Mouse (Mus musculus) lung, embryonic 16.5 days (tissue): ENCODE data around the gene Sap30bp. TPM values are rescaled to one million over a fixed set of nuclear protein-coding genes. Genes with fewer than 3 reads are reported as not detected.

Source experiments
- ATAC-seq: fragments of 200-750 bp; cut with Nextera tagmentation; 2 replicates; pipeline ENCODE4 v1.8.0; 2017; ENCODE audit warnings: low read depth, mild to moderate bottlenecking, moderate library complexity
- H3K27ac ChIP-seq: fragments of 300-500 bp; sonication (generic); 2 replicates; pipeline ENCODE4 v1.5.1; 2014; ENCODE audit warnings: mild to moderate bottlenecking, control low read depth, low read length
- H3K27me3 ChIP-seq: fragments of 300-500 bp; sonication (generic); 2 replicates; pipeline ENCODE4 v1.6.1; 2014; ENCODE audit warnings: low read depth, low read length, mixed read lengths; ENCODE audit not compliant: control insufficient read depth, insufficient read depth
- H3K36me3 ChIP-seq: fragments of 300-500 bp; sonication (generic); 2 replicates; pipeline ENCODE4 v1.6.1; 2014; ENCODE audit warnings: low read length; ENCODE audit not compliant: control insufficient read depth, insufficient read depth
- H3K4me1 ChIP-seq: fragments of 300-500 bp; sonication (generic); replicated peaks from 2 replicates; pipeline ENCODE4 v1.6.1; 2014; ENCODE audit warnings: low read length, mixed read lengths; ENCODE audit not compliant: control insufficient read depth, insufficient read depth
- H3K4me2 ChIP-seq: fragments of 300-500 bp; sonication (generic); 2 replicates; pipeline ENCODE4 v1.6.1; 2014; ENCODE audit warnings: low read depth, low read length, control low read depth
- H3K4me3 ChIP-seq: fragments of 300-500 bp; sonication (generic); 2 replicates; pipeline ENCODE4 v1.5.1; 2014; ENCODE audit warnings: mild to moderate bottlenecking, low read length, control low read depth
- H3K9ac ChIP-seq: fragments of 300-500 bp; sonication (generic); 2 replicates; pipeline ENCODE4 v1.6.1; 2014; ENCODE audit warnings: low read length, control low read depth
- H3K9me3 ChIP-seq: fragments of 300-500 bp; sonication (generic); 2 replicates; pipeline ENCODE4 v1.6.1; 2016; ENCODE audit warnings: low read length; ENCODE audit not compliant: control insufficient read depth
- WGBS: fragments of 180-500 bp; shearing (Covaris S2); extraction: QIAGEN DNeasy Blood & Tissue Kit; methylation state at CpG from one replicate; pipeline ENCODE4 v1.1.7; 2014; 5-methylcytosine and 5-hydroxymethylcytosine counted together
- polyA plus RNA-seq: library from polyadenylated mRNA; unstranded; fragments of >200 nt; fragmentation: Nextera tagmentation; extraction: Ambion mirVana; gene quantifications from 2 replicates; pipeline ENCODE4 v1.2.1, GENCODE M21; 2015

The Sap30bp gene
- polyA plus RNA-seq, 1 experiment from 2014 or later, result 36.8 TPM

DNA sequence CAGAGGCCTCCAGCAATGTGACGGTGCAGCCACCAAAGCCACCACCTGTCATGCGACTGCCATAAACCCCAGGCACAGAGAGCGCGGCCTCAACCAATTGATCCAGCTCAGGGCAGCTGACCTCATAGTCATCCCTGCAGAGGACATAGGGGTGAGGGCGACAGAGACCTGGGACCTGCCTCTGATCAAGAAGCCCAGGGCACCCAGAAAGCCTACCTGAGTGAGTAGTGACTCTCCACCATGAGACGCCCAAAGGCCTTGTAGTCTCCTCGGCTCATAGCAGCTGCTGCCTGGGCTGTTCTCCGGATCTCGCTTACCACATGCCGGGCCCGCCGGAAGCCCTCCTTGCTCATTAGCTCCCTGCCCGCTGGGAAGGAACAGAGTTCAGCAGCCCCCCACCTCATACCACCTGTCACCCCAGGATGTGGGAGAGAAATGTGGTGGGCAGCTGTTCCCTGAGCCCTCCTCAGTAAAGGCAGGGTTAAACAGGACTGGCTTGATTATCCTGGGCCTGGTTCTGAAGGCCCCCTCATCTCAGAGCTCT lies 75.8 kb downstream of the Sap30bp start:
- no peak overlapping the region for H3K4me3 ChIP-seq
- peaks cover 10% of the 10 kb centered on the region for H3K36me3 ChIP-seq
- no peaks in the 10 kb centered on the region for H3K27me3 ChIP-seq
- no peak overlapping the region for H3K27ac ChIP-seq
- 91% methylated on average over 12 of the region's 13 CpGs for WGBS
- peaks cover 22% of the 10 kb centered on the region for H3K4me1 ChIP-seq
- ATAC-seq, result no peak
- no peak overlapping the region for H3K9ac ChIP-seq
- no peaks in the 10 kb centered on the region for H3K9me3 ChIP-seq
- no peak overlapping the region for H3K4me2 ChIP-seq

DNA sequence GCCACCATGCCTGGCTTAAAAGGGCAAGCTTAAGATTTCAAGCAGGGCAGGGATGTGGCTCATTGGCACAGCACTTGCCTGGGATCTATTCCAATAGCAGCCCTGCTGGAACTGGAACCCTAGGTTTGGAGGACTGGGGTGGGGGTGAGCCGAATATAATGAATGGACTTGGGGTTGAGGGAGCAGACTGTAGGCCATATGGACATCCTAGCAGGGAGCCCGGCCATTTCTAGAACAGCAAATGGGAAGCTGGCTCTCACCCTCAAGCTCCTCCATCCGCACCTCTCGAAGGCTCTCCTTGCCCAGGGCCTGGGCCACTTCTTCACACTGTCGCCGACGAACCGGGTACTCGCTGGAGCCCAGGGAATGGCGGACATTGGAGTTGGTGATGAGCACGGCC lies 76.6 kb downstream of the Sap30bp start:
- H3K4me2 ChIP-seq, result no peak overlapping the region
- no peak overlapping the region for H3K27ac ChIP-seq
- peaks cover 10% of the 10 kb centered on the region for H3K36me3 ChIP-seq
- H3K4me1 ChIP-seq, result peaks cover 20% of the 10 kb centered on the region
- no peak for ATAC-seq
- no peak overlapping the region for H3K9ac ChIP-seq
- no peaks in the 10 kb centered on the region for H3K9me3 ChIP-seq
- no peaks in the 10 kb centered on the region for H3K27me3 ChIP-seq
- 90% methylated on average over 11 of the region's 11 CpGs for whole genome bisulfite sequencing
- H3K4me3 ChIP-seq, result no peak overlapping the region

DNA sequence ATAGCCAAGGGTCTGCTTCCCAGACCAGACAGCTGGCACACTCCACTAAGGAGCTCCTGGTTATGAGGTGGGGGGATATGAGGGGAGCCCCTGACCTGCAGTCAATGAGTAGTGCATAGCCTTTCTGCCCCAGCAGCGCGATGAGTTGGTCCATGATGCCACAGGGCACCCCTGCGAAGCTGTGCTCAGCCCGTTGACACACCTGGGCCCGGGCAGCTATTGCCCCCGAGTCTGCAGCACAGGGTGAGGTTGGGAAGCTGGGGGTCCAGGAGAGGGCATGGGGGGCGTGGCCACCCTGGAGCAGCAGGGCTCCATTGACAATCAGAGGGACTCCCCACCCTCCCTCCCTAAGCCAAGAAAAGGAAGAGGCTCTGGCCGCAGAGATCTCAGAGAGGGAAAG lies 77.1 kb downstream of the Sap30bp start:
- H3K4me3 ChIP-seq, result no peak overlapping the region
- WGBS, result 85% methylated on average over 8 of the region's 8 CpGs

DNA sequence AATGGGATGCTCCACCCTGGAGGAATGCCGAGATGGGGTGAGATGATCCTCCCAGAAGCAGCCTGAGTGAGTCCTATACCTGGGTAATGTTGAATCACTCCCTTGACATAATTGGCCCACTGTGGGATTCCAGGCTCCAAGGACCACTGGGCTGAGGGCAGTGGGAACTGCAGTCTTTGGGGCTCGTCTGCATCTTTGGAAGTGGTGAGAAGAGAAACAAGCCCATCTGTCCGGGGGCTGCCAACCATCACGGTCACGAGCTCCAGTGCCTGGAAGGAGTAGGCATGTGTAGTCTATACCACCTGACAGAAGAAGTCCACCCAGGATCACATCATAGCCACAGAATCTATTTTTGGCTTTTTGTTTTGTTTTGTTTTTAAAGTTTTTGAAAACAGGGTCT lies 77.9 kb downstream of the Sap30bp start:
- Histone ChIP-seq H3K36me3 (peaks cover 10% of the 10 kb centered on the region), H3K4me2 (no peak overlapping the region), H3K9ac (no peak overlapping the region), H3K27ac (no peak overlapping the region), H3K27me3 (no peaks in the 10 kb centered on the region), H3K9me3 (no peaks in the 10 kb centered on the region), H3K4me3 (no peak overlapping the region), H3K4me1 (peaks cover 13% of the 10 kb centered on the region)
- ATAC-seq, result no peak
- 75% methylated on average over 5 of the region's 5 CpGs for WGBS

More for the DNA sequence above, 77.1 kb downstream of the Sap30bp start:
- Histone ChIP-seq H3K9ac (no peak overlapping the region), H3K27ac (no peak overlapping the region), H3K9me3 (no peaks in the 10 kb centered on the region), H3K4me2 (no peak overlapping the region), H3K4me1 (peaks cover 19% of the 10 kb centered on the region), H3K27me3 (no peaks in the 10 kb centered on the region), H3K36me3 (peaks cover 10% of the 10 kb centered on the region)
- ATAC-seq, result no peak

DNA sequence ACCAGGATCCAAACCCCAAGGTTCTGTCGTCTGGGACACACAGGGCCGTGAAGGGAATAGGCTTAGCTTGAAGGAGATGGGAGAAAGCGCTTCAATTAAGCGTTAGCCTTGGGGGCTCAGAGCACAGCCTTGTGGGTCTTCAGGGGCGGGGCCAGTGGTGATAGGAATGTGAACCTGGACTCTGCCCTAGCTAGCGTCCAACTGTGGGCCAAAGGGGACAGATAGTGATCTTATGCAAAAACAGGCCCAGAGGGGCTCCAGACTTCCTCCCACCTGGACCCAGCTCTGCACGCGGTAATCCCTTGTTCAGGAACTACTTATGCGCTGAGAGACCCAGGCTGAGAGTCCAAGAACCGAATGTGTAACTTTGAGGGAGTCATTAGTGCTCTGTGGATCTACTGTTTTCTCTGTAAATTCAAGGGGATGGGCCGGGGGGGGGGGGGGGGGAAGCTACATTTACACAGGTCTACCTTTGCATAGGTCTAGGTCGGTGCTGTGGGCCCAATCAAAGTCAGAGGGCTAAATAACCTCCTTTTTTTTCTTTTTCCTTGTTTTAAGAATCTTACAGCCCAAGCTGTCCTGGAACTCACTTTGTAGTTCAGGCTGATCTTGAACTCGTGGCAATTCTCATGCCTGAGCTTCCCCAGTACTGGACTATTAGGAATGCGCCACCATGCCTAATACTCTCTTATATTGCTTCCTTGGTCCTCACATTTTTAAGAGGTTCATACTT lies 78.6 kb downstream of the Sap30bp start:
- Histone ChIP-seq H3K4me3 (peak overlapping the region; percentile 58), H3K9me3 (no peaks in the 10 kb centered on the region), H3K27ac (peak overlapping the region; percentile 96), H3K9ac (peak overlapping the region; percentile 80), H3K4me1 (peaks cover 12% of the 10 kb centered on the region), H3K36me3 (peaks cover 10% of the 10 kb centered on the region), H3K4me2 (peak overlapping the region; percentile 59), H3K27me3 (no peaks in the 10 kb centered on the region)
- no peak for ATAC-seq
- WGBS, result 12% methylated on average over 14 of the region's 14 CpGs

DNA sequence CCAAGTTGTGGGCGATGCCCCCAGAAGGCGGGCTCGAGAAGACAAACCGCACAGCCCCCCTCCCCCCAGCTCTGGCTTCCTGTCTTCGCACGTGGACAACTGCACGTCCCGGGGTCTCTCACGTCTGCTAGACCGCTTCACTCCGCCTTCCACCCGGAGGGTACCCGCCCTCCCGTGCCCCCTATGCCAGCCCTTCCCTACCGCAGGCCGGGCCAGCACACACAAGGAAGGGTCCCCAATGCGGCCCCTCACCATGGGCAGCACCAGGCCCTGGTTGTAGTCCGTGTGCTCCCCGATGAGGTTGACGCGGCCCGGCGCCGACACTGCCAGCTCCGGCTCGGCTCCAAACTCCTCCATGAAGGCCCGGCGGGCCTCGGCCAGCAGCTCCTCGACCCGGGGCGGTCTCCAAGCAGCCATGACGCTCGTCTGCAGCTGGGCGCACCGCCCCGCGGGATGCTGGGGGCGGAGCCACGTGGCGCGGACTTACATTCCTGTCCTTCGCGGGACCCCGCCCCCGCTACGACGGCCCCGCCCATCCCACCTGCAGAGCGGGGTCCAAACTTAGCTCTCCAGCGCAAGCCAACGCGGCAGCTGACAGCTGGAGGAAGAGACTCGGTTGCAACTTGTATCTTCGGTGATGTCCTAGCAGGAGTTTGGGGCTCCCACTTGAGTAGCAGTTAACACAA lies 79.3 kb downstream of the Sap30bp start, which contains the start of gene Galk1:
TSS of gene Galk1 (minus strand) at position 458 of the 686 bp plus-strand sequence.
- no peaks in the 10 kb centered on the region for H3K27me3 ChIP-seq
- H3K4me1 ChIP-seq, result peaks cover 12% of the 10 kb centered on the region
- peak within 1 kb of the TSS; percentile 59 for H3K4me2 ChIP-seq
- peaks cover 7% of the 10 kb centered on the region; the same call in 1 of the 2 replicates for H3K36me3 ChIP-seq
- H3K9ac ChIP-seq, result peak within 1 kb of the TSS; percentile 80
- WGBS, result under 1% methylated on average over 49 of the region's 55 CpGs
- H3K27ac ChIP-seq, result peak within 1 kb of the TSS; percentile 96
- ATAC-seq, result peak; percentile 95
- peak within 1 kb of the TSS; percentile 58 for H3K4me3 ChIP-seq
- no peaks in the 10 kb centered on the region for H3K9me3 ChIP-seq

DNA sequence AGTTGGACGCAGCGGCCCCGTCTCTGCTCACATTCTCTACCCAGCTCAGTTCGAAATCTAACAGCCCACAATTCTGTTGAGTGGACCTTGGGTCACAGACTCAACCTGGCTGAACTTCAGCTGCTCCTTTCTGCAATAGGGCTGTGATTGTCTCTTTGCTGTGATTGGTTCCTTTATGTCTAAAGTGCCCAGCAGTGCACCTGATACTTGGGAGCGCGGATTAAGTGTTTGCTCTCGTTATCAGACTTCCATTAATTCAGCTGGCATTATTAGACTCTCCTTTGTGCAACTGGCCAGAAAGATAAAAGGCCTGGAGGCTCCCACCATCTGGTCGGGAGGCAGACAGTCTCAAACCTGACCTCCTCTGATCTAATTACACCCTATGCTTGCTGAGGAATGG lies 81.7 kb downstream of the Sap30bp start:
- Histone ChIP-seq H3K4me3 (no peak overlapping the region), H3K27me3 (no peaks in the 10 kb centered on the region), H3K4me1 (peaks cover 12% of the 10 kb centered on the region), H3K36me3 (0 out of 2 replicates have a peak, but pooled peaks cover 2% of the 10 kb centered on the region), H3K9ac (no peak overlapping the region), H3K9me3 (no peaks in the 10 kb centered on the region), H3K27ac (peak overlapping the region; percentile 61), H3K4me2 (peak overlapping the region; percentile 6; the same call in 1 of the 2 replicates)
- peak; percentile 11; the same call in 1 of the 2 replicates for ATAC-seq
- 38% methylated on average over 8 of the region's 8 CpGs for WGBS
